8 mouse cellular contexts compared by ENCODE assay signal in genomic region chr9:110873681-110874659, GRCm38 (mm10). TPM values are rescaled to one million over a fixed set of nuclear protein-coding genes. Genes with fewer than 3 reads are reported as not detected.
A peak's percentile ranks its signal among the peaks of the same experiment; 100 is the strongest.
DNase-seq lines count a peak whose midpoint lies in the region; ATAC-seq lines count a peak whose summit lies in the region.

No protein-coding gene starts in this region.

- H3K36me3 ChIP-seq in forebrain, embryonic 15.5 days = no peaks in the 10 kb centered on the region

- no peak overlapping the region for H3K27ac ChIP-seq in forebrain, embryonic 15.5 days (replicated peaks)

- H3K27me3 ChIP-seq in forebrain, embryonic 15.5 days = peaks cover 15% of the 10 kb centered on the region; the same call in 1 of the 2 replicates

- peak; percentile 41 for DNase-seq in layer of hippocampus, adult 11-12 months (ENCODE audit: low spot score)
- no peak for DNase-seq in layer of hippocampus, postnatal 25 days (ENCODE audit: extremely low spot score in 1 of 2, low spot score in 1 of 2)
- peak; percentile 84 for DNase-seq in adrenal gland, postnatal 14 days
- DNase-seq in kidney, postnatal 10 days = peak; percentile 85
- peak; percentile 35 for DNase-seq in naive thymus-derived CD4-positive, alpha-beta T cell, adult 2 months (ENCODE audit: low read depth)
- DNase-seq in urinary bladder, postnatal 36 days (ENCODE audit: low spot score in 2 of 2) = no peak
- DNase-seq in urinary bladder, postnatal 10 days (ENCODE audit: low spot score) = no peak

- peak; percentile 39; the same call in 1 of the 2 replicates for ATAC-seq in forebrain, embryonic 15.5 days (replicated peaks)

- H3K4me1 ChIP-seq in forebrain, embryonic 15.5 days = peaks cover 20% of the 10 kb centered on the region

- H3K4me3 ChIP-seq in forebrain, embryonic 15.5 days = peak overlapping the region; percentile 33

- peak overlapping the region; percentile 38 for H3K9ac ChIP-seq in forebrain, embryonic 15.5 days (replicated peaks)

- H3K9me3 ChIP-seq in forebrain, embryonic 15.5 days = no peaks in the 10 kb centered on the region

- WGBS in forebrain, embryonic 15.5 days = 7% methylated on average over 40 of the region's 40 CpGs

- H3K4me2 ChIP-seq in forebrain, embryonic 15.5 days (replicated peaks) = peak overlapping the region; percentile 53

RNA-seq across cellular contexts. Expression of gene Als2cl, which starts 5.7 kb away (rescaled TPM):
- 10 to 100 TPM in 1 of 2 experiments, 1 to 10 TPM in 1; 8.6 to 17.6 TPM for total RNA-seq in layer of hippocampus, postnatal 25 days (2021)
- 17.1 and 21.3 TPM in 2 replicates for total RNA-seq in adrenal gland, postnatal 14 days (2021)
- polyA plus RNA-seq in forebrain, embryonic 15.5 days (2015; fragmentation: Nextera tagmentation; extraction: Ambion mirVana) = 0.60 and 0.74 TPM in 2 replicates

RNA-seq across cellular contexts. Expression of gene Tmie, which starts 5.9 kb away (rescaled TPM):
- 1 to 10 TPM; 1.5 to 1.7 TPM for total RNA-seq in layer of hippocampus, postnatal 25 days (2021)
- total RNA-seq in adrenal gland, postnatal 14 days (2021) = 2.2 and 3.5 TPM in 2 replicates
- polyA plus RNA-seq in forebrain, embryonic 15.5 days (2015; fragmentation: Nextera tagmentation; extraction: Ambion mirVana) = 0.92 and 1.2 TPM in 2 replicates

RNA-seq across cellular contexts. Expression of gene Prss50, which starts 16.2 kb away (rescaled TPM):
- under 1 TPM; 0.54 to 0.80 TPM for total RNA-seq in layer of hippocampus, postnatal 25 days (2021)
- 0.37 TPM in 1 of 2 replicates, not detected in the other for total RNA-seq in adrenal gland, postnatal 14 days (2021)
- 0.15 and 0.20 TPM in 2 replicates for polyA plus RNA-seq in forebrain, embryonic 15.5 days (2015; fragmentation: Nextera tagmentation; extraction: Ambion mirVana)

RNA-seq across cellular contexts. Expression of gene Prss46, which starts 29.7 kb away (rescaled TPM):
- under 1 TPM in 1 of 2 experiments, not detected in 1; 0.22 TPM for total RNA-seq in layer of hippocampus, postnatal 25 days (2021)
- total RNA-seq in adrenal gland, postnatal 14 days (2021) = not detected in 2 replicates
- not detected in 2 replicates for polyA plus RNA-seq in forebrain, embryonic 15.5 days (2015; fragmentation: Nextera tagmentation; extraction: Ambion mirVana)

RNA-seq across cellular contexts. Expression of gene Prss45, which starts 39.6 kb away (rescaled TPM):
- under 1 TPM; 0.44 to 0.61 TPM for total RNA-seq in layer of hippocampus, postnatal 25 days (2021)
- not detected in 2 replicates for total RNA-seq in adrenal gland, postnatal 14 days (2021)
- 0.20 TPM in 1 of 2 replicates, not detected in the other for polyA plus RNA-seq in forebrain, embryonic 15.5 days (2015; fragmentation: Nextera tagmentation; extraction: Ambion mirVana)

Comparison
In these comparisons a context has a peak if more than half of its experiments do, and no peak if none do; other contexts are left out.
1. DNase-seq: peak in layer of hippocampus, adult 11-12 months (single experiment), adrenal gland, postnatal 14 days (single experiment), kidney, postnatal 10 days (single experiment) and naive thymus-derived CD4-positive, alpha-beta T cell, adult 2 months (single experiment); none in layer of hippocampus, postnatal 25 days (0 of 2), urinary bladder, postnatal 36 days (0 of 2) and urinary bladder, postnatal 10 days (single experiment).